Mouse (Mus musculus) liver, embryonic 14.5 days (tissue): ENCODE data around the gene Ros1. TPM values are rescaled to one million over a fixed set of nuclear protein-coding genes. Genes with fewer than 3 reads are reported as not detected.
A peak's percentile ranks its signal among the peaks of the same experiment; 100 is the strongest.

ENCODE experiments used
- ATAC-seq: fragments of 200-750 bp; cut with Nextera tagmentation; 2 replicates; pipeline ENCODE4 v1.8.0; 2017; ENCODE audit warnings: moderate number of reproducible peaks, mild to moderate bottlenecking, moderate library complexity; ENCODE audit not compliant: insufficient read depth
- DNase-seq, 3 experiments: peaks; one replicate each; pipeline ENCODE4 v3.0.0-alpha.2; 2012 to 2013; ENCODE audit warnings: low read depth in 3 of 3, low spot score in 3 of 3
- H3K27ac ChIP-seq: fragments of 300-500 bp; sonication (generic); 2 replicates; pipeline ENCODE4 v1.5.1; 2014; ENCODE audit warnings: moderate library complexity, mild to moderate bottlenecking, control low read depth, inconsistent platforms
- H3K27me3 ChIP-seq: fragments of 300-500 bp; sonication (generic); 2 replicates; pipeline ENCODE4 v1.6.1; 2014; ENCODE audit warnings: mild to moderate bottlenecking, low read length, moderate library complexity; ENCODE audit not compliant: control insufficient read depth, insufficient read depth
- H3K36me3 ChIP-seq: fragments of 300-500 bp; sonication (generic); replicated peaks from 2 replicates; pipeline ENCODE4 v1.6.1; 2014; ENCODE audit warnings: low read depth; ENCODE audit not compliant: control insufficient read depth, insufficient read depth
- H3K4me1 ChIP-seq, 2 experiments: fragments of 200-500 bp in 1 of 2; fragments of 300-500 bp in 1 of 2; sonication (generic) in 1 of 2; replicated peaks; 2 replicates each; pipeline ENCODE4 v1.6.1; 2012 to 2014; ENCODE audit warnings: antibody characterized with exemption in 1 of 2, inconsistent platforms in 1 of 2, low read length in 1 of 2; ENCODE audit not compliant: control insufficient read depth in 2 of 2, insufficient read depth in 2 of 2
- H3K4me2 ChIP-seq: fragments of 300-500 bp; sonication (generic); 2 replicates; pipeline ENCODE4 v1.6.1; 2014; ENCODE audit warnings: low read depth, mild to moderate bottlenecking, control low read depth, moderate library complexity
- H3K4me3 ChIP-seq, 2 experiments: fragments of 200-500 bp in 1 of 2; fragments of 300-500 bp in 1 of 2; sonication (generic) in 1 of 2; 2 replicates each; pipeline ENCODE4 v1.5.1; 2012 to 2014; ENCODE audit warnings: low read depth in 2 of 2, low read length in 2 of 2, mild to moderate bottlenecking in 2 of 2, control low read depth in 1 of 2, inconsistent platforms in 1 of 2, moderate library complexity in 1 of 2; ENCODE audit not compliant: insufficient read depth in 1 of 2
- H3K9ac ChIP-seq: fragments of 300-500 bp; sonication (generic); replicated peaks from 2 replicates; pipeline ENCODE4 v1.6.1; 2014; ENCODE audit warnings: mild to moderate bottlenecking, control low read depth, moderate library complexity
- H3K9me3 ChIP-seq: fragments of 300-500 bp; sonication (generic); 2 replicates; pipeline ENCODE4 v1.6.1; 2016; ENCODE audit warnings: low read length, mixed read lengths; ENCODE audit not compliant: control insufficient read depth
- CTCF ChIP-seq: IDR thresholded peaks from 2 replicates; pipeline ENCODE4 v1.5.1; 2016; ENCODE audit warnings: antibody characterized with exemption, low read depth, control low read depth
- EP300 ChIP-seq: IDR thresholded peaks from 2 replicates; pipeline ENCODE4 v1.6.1; 2016; ENCODE audit warnings: antibody characterized with exemption, low read depth
- WGBS: fragments of 180-500 bp; shearing (Covaris S2); extraction: QIAGEN DNeasy Blood & Tissue Kit; methylation state at CpG from one replicate; pipeline ENCODE4 v1.1.7; 2014; ENCODE audit not compliant: insufficient replicate concordance; 5-methylcytosine and 5-hydroxymethylcytosine counted together
- polyA plus RNA-seq, 2 experiments: library from polyadenylated mRNA; depleted of rRNA in 1 of 2; stranded (reverse) in 1 of 2; unstranded in 1 of 2; fragments of >200 nt; fragmentation: Nextera tagmentation in 1 of 2; extraction: Ambion mirVana in 1 of 2; gene quantifications; 2 replicates each; pipeline versions ENCODE4 v1.2.1 to v1.2.3; 2012 to 2014

The Ros1 gene
- polyA plus RNA-seq, 2 experiments, result 0.03 to 0.05 TPM

DNA sequence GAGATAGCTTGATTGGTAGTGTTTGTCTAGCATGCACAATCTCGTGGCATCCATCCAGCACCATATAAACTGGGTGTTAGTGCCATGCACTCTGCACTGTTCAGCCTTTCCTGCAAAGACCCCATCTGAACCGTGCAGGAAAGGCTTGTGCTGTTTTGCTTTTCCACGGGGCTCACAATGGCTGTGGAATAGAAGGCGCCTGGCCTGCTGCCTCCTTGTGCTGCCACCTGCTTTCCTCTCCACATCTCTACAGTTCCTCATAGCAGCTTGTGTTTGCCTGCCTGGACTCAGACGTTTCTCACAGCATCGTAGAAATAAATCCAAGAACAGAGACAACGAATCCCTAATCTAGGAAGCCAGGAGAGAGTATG lies 22.5 kb upstream of the Ros1 start:
- Histone ChIP-seq H3K27ac (no peak overlapping the region), H3K4me1 (peaks cover 0 to 5% of the 10 kb centered on the region in 2 experiments; a peak in 2 of 4 replicates)
- ATAC-seq, result no peak

DNA sequence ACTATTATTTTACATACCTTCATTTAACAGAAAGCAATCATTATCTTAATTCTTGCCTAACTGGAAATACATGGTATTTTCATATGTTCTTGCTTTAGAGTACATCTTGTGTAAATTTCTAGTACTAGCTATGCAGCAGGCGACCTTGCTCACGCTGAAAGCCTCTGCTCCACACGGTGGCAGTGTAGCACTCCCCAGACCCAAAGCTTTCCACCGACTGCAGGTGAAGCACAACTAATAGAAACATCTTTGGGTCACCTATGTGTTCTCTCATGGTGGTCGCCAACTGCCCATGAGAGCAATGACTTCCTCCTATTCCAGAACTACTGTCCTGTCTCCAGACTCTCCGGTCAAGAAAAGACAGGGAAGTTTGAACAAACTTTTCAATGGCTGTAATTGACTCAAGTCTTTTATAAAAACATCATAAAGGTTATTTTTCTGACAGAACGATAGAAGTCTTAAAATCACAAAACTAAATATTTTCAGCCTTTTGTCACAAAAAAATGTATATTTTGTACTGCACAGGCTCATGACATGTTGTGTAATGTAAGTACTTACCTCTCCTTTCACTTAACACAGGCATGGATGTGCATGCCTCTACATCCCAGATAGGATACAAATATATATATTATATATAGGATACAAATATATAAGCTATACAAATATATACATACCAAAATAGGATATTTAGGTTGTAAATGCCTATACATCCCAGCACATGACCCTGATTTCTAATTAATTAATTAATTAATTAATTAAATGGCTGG lies 21.9 kb upstream of the Ros1 start:
- no peak overlapping the region for H3K4me3 ChIP-seq
- no peaks in the 10 kb centered on the region for H3K9me3 ChIP-seq
- no peak overlapping the region for H3K4me2 ChIP-seq
- ATAC-seq (no peak), DNase-seq (no peak)
- H3K27ac ChIP-seq, result no peak overlapping the region
- H3K4me1 ChIP-seq, result peaks cover 0 to 5% of the 10 kb centered on the region in 2 experiments; a peak in 2 of 4 replicates
- no peak for TF ChIP-seq EP300
- peak; percentile 77 for TF ChIP-seq CTCF
- WGBS, result 17% methylated on average over 7 of the region's 7 CpGs
- H3K36me3 ChIP-seq, result no peaks in the 10 kb centered on the region
- no peak overlapping the region for H3K9ac ChIP-seq
- H3K27me3 ChIP-seq, result no peaks in the 10 kb centered on the region

More for the DNA sequence above, 22.5 kb upstream of the Ros1 start:
- no peaks in the 10 kb centered on the region for H3K27me3 ChIP-seq
- H3K9ac ChIP-seq, result no peak overlapping the region
- TF ChIP-seq CTCF (no peak), EP300 (no peak)
- H3K9me3 ChIP-seq, result no peaks in the 10 kb centered on the region
- H3K4me3 ChIP-seq, result no peak overlapping the region
- no peaks in the 10 kb centered on the region for H3K36me3 ChIP-seq
- WGBS, result 38% methylated on average over 7 of the region's 7 CpGs
- no peak for DNase-seq
- H3K4me2 ChIP-seq, result no peak overlapping the region

DNA sequence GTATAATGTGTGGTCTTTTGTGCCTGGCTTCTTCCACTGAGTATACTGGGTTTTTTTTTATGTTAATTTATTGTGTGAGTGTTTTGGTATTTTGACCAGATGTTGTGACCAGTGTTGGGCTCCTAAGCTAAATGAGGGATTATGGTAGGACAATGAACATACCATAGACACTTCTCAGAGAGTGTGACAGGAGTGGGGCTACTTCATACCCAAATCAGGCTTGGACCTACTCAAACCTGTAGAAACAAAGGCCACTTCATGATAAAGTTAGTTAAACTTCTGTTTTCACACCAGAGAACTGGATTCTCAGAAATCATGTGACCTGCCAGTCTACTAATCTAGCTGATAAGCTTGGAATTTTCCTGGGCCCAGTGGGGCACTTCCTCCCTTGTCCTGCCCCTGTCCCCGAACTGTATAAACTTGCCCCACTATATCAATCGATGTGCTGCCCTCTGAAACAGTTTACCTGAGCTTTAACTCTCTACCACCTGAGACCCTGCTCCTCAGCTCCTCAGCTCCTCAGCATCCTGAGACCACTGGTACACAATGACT lies 20.3 kb upstream of the Ros1 start:
- DNase-seq (no peak), ATAC-seq (no peak)
- TF ChIP-seq CTCF (no peak), EP300 (no peak)
- no peak overlapping the region for H3K9ac ChIP-seq
- no peaks in the 10 kb centered on the region for H3K36me3 ChIP-seq
- H3K9me3 ChIP-seq, result no peaks in the 10 kb centered on the region
- WGBS, result 12% methylated on average over 2 of the region's 2 CpGs
- no peak overlapping the region for H3K27ac ChIP-seq
- H3K4me3 ChIP-seq, result no peak overlapping the region
- no peak overlapping the region for H3K4me2 ChIP-seq
- no peaks in the 10 kb centered on the region for H3K27me3 ChIP-seq
- H3K4me1 ChIP-seq, result peaks cover 0 to 5% of the 10 kb centered on the region in 2 experiments; a peak in 2 of 4 replicates

DNA sequence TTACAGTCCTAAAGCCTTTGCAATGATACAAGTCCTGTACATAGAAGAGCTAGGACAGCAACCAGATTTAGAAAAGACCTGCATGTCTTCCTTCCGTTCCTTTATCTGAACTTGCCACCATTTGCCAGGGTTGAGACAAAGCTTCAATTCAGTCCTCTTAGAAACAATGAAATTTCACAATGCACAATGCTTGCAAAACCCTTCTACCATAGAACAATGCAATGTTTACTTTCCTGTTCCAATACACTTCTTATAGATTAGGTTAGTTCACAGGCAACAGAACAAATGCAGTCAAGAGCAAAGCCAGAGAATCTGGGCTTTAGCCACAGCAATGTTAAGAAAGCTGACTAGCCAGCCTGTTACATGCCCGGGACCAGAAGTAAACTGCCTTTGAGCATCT lies 9.0 kb upstream of the Ros1 start:
- ATAC-seq, result no peak
- Histone ChIP-seq H3K9me3 (no peaks in the 10 kb centered on the region), H3K4me2 (no peak overlapping the region), H3K27ac (no peak overlapping the region), H3K4me3 (no peak overlapping the region), H3K36me3 (no peaks in the 10 kb centered on the region), H3K4me1 (no peaks in the 10 kb centered on the region), H3K9ac (no peak overlapping the region), H3K27me3 (no peaks in the 10 kb centered on the region)
- no peak for DNase-seq
- TF ChIP-seq EP300 (no peak), CTCF (no peak)
- WGBS, result 38% methylated on average over 2 of the region's 2 CpGs

DNA sequence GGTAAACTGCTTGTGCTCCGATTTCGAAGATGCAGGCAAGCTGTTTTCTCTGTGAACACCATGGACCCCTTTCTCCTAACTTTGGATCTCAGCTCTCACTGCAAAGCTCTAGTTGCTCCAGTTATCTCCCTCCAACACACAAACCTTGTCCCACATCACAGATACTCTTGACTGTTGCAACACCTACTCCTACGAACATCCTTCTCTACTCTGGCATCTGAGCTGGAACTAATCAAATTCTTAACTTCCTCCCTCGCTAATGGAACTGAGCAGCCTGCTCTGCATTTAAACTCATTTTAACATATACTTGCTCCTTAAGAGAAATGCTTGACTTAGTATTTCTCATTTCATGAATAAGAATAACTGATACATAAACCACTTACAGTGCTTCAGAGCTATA lies 9.1 kb downstream of the Ros1 start:
- H3K4me3 ChIP-seq, result no peak overlapping the region
- H3K9ac ChIP-seq, result no peak overlapping the region
- DNase-seq (no peak), ATAC-seq (no peak)
- TF ChIP-seq CTCF (no peak), EP300 (no peak)
- H3K27ac ChIP-seq, result no peak overlapping the region
- H3K4me1 ChIP-seq, result no peaks in the 10 kb centered on the region
- WGBS, result 49% methylated on average over 4 of the region's 4 CpGs
- H3K9me3 ChIP-seq, result no peaks in the 10 kb centered on the region
- H3K27me3 ChIP-seq, result no peaks in the 10 kb centered on the region
- no peak overlapping the region for H3K4me2 ChIP-seq
- H3K36me3 ChIP-seq, result no peaks in the 10 kb centered on the region
